Mouse (Mus musculus): ENCODE measurements around the gene Phgr1. TPM values are rescaled to one million over a fixed set of nuclear protein-coding genes. Genes with fewer than 3 reads are reported as not detected.
A peak's percentile ranks its signal among the peaks of the same experiment; 100 is the strongest.

The Phgr1 gene
- polyA plus RNA-seq, 1 experiment from 2014 or later = not detected

DNA sequence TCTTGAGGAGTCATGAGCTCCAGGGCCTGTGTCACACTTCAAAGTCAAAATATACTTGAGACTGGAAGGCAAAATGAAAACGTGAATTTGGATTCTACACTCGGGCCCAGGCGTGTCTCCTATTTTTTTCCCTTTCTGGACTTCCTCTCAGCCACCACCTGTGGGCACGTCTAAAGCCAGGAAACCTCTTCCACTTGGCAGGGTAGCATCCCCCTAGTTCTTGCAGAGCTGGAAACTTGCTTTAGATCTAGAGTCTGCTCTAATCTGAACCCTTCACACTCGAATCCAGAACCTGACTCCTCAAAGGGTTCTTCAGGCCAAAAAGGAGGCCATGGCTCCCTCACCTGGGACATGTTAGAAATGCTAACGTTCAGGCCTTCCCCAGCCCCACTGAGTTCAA lies 17.2 kb upstream of the Phgr1 start:
- Histone ChIP-seq H3K36me3 (no peaks in the 10 kb centered on the region), H3K4me3 (no peak overlapping the region), H3K27ac (no peak overlapping the region), H3K9me3 (replicated peaks) (no peaks in the 10 kb centered on the region), H3K4me1 (peaks cover 21% of the 10 kb centered on the region), H3K27me3 (ENCODE audit: low read depth, poor library complexity, severe bottlenecking) (peaks cover 38% of the 10 kb centered on the region)
- WGBS = 86% methylated on average over 6 of the region's 6 CpGs
- no peak for DNase-seq (ENCODE audit: low spot score)

DNA sequence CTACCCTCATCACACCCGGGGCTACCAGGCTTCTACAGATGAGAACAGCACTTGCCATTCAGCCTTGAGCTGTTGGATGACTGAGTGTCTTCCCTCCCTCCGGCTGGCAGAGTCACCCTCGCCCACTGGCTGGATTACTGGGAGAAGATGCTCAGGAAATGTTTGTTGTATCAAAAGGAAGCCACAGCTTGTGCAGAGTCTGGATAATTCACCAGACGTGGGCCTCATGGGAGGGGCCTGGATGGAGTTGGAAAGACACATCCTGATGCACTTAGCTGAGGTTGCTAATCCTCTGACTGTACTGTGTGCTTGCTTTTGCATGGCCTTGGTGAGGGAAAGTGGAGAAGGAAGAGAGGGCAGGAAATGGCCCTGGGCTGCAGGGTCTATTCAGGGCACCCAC lies 16.5 kb upstream of the Phgr1 start:
- H3K9me3 ChIP-seq (replicated peaks) = no peaks in the 10 kb centered on the region
- H3K4me1 ChIP-seq = peaks cover 19% of the 10 kb centered on the region
- no peak overlapping the region for H3K27ac ChIP-seq
- 81% methylated on average over 4 of the region's 4 CpGs for WGBS
- H3K4me3 ChIP-seq = no peak overlapping the region
- DNase-seq (ENCODE audit: low spot score) = no peak
- peaks cover 45% of the 10 kb centered on the region for H3K27me3 ChIP-seq (ENCODE audit: low read depth, poor library complexity, severe bottlenecking)
- no peaks in the 10 kb centered on the region for H3K36me3 ChIP-seq

DNA sequence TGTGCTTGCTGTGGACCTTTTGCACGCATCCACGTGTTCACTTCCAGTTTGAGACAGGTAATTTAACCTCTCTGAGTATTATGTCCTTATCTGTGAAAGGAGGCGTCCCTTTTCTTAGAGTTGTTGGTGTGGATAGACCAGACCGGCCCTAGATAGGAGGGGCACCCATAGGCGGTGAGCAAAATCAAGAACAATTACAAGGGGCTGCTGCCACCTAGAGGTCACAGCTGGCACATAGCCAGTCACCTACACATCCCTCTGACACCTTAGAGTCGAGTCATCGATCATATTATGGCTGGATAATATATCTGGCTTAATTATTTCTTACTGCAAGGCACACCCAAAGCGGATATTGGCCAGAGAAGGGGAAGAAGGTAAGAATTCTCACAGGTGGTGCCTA lies 12.7 kb upstream of the Phgr1 start:
- WGBS = 11% methylated on average over 8 of the region's 8 CpGs
- Histone ChIP-seq H3K36me3 (0 out of 2 replicates have a peak, but pooled peaks cover 4% of the 10 kb centered on the region), H3K27me3 (ENCODE audit: low read depth, poor library complexity, severe bottlenecking) (peaks cover 79% of the 10 kb centered on the region), H3K4me1 (peaks cover 34% of the 10 kb centered on the region), H3K9me3 (replicated peaks) (no peaks in the 10 kb centered on the region), H3K4me3 (no peak overlapping the region), H3K27ac (no peak overlapping the region)
- DNase-seq (ENCODE audit: low spot score) = peak; percentile 73

DNA sequence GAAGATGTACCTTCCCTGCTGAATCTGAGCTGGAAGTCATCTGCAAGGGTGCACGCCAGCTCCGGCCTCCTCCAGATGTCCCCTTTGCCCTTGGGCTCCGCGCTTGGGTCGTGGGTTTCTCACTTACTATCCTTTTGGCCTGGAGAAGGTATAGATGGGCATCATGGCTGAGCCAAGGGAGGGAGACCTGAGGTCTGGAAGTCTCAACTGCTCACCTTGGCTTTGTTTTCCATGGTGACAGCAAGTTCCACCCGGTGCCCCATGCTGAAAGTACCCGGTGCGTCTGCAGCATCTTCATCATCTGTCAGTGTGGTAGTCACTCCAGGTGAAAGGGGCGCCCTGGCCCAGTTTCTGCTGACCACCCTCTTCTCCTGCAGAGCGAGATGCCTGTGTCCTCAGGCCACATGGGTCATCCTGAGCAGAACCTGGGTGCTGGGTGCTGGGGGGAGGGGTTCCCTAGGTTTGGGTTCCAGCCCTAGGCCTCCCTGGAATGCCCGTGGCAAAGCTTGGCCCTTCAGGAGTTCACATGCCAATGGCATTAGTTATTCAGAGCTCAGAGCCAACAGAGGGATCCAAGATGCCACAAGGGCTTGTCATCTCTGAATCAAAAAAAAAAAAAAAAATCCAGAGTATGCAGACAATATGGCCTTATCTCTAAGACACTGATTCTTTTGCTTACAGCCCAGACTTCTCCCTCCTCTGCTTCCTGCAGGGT lies 12.1 kb upstream of the Phgr1 start:
- 80% methylated on average over 11 of the region's 11 CpGs for WGBS
- Histone ChIP-seq H3K27me3 (ENCODE audit: low read depth, poor library complexity, severe bottlenecking) (peaks cover 79% of the 10 kb centered on the region), H3K4me3 (no peak overlapping the region), H3K9me3 (replicated peaks) (no peaks in the 10 kb centered on the region), H3K4me1 (peaks cover 34% of the 10 kb centered on the region), H3K27ac (no peak overlapping the region), H3K36me3 (0 out of 2 replicates have a peak, but pooled peaks cover 4% of the 10 kb centered on the region)
- no peak for DNase-seq (ENCODE audit: low spot score)

DNA sequence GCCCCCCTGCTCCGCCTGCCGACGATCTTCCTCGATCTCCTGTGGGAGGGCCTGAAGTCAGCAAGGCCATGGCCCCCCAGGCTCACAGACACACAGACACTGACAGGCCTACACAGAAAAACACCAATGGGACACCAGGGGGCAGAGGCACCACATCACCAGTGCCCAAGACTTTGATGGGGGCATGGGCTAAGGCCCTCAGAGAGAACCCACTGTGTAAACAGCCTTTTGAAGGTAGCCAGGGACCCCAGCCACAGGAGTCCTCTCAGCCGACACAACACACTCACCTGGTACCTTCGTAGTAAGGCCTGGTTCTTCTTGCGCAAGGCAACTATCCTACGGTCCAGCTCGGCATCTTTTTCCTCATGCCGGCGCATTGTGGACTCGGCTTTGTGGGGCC lies 11.2 kb upstream of the Phgr1 start:
- DNase-seq (ENCODE audit: low spot score) = no peak
- 85% methylated on average over 12 of the region's 12 CpGs for WGBS
- Histone ChIP-seq H3K4me3 (no peak overlapping the region), H3K27ac (0 out of 2 replicates have a peak overlapping the region, but pooled peaks have one; percentile 64), H3K36me3 (0 out of 2 replicates have a peak, but pooled peaks cover 4% of the 10 kb centered on the region), H3K27me3 (ENCODE audit: low read depth, poor library complexity, severe bottlenecking) (peaks cover 79% of the 10 kb centered on the region), H3K9me3 (replicated peaks) (no peaks in the 10 kb centered on the region), H3K4me1 (peaks cover 34% of the 10 kb centered on the region)

DNA sequence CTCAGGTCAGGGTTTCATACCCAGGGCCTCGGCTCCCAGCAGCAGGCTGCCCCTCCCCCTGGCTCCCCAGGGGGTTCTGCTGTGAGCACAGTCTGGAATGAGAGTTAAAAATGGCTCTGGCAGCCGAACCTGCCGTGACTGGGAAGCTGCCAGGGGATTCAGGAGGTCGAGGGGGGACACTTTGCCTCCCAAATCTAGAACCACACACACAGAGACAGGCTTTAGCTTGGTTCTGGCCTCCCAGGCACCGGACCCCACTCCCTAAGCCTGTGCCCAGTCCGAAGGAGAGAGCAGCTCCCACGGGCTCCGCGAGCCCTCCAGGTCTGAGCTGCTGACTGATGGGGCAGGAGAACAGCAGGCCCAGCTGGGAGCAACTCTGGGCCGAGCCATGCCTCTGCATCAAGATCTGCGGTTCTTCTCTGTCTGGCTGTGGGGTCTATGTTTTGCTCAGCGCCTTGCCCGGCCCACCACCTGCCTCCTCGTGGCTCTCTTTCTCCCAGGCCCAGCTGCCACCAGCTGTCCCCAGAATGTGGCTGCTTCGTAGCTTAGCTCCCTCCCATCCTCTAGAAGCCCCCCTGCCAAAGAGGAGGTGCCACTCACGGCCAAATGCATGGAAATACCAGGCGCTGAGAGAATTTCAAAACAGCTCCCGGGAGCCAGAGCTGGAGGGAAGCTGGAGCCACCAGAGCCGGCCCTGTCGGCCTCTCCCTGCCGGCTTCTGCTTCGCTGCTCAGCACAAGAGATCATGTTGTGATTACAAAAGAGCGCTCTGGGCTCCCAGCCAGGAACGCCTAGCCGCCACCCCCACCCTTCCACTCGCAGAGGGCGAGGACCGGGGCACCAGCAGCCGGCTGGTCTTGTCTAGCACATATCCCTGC lies 10.4 kb upstream of the Phgr1 start, which contains the start of gene Ccdc9b:
Ccdc9b (minus strand) TSS at position 756 of the 878 bp plus-strand sequence.
- peaks cover 32% of the 10 kb centered on the region for H3K4me1 ChIP-seq
- H3K4me3 ChIP-seq = peak within 1 kb of the TSS; percentile 33
- H3K27me3 ChIP-seq (ENCODE audit: low read depth, poor library complexity, severe bottlenecking) = peaks cover 73% of the 10 kb centered on the region

DNA sequence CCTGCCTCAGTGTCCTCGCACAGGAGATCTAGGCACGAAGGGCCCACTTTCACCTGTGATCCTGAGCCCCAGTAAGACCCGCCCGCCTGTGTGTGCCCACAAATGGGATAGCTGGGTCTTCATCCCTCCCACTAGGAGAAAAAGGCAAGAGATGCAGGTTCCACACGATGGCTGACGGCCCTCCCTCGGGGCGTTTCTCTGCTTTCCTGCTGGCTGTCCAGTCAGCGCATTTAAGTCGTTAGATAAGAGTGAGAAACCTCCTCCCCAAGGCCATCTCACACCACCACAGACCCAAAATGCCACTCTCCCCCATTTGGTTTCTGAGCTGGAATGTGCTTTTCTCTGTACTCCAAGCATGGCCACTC lies 9.8 kb upstream of the Phgr1 start:
- 13% methylated on average over 10 of the region's 10 CpGs for WGBS
- DNase-seq (ENCODE audit: low spot score) = no peak
- Histone ChIP-seq H3K4me3 (peak overlapping the region; percentile 33), H3K27ac (peak overlapping the region; percentile 64), H3K27me3 (ENCODE audit: low read depth, poor library complexity, severe bottlenecking) (peaks cover 67% of the 10 kb centered on the region), H3K9me3 (replicated peaks) (no peaks in the 10 kb centered on the region), H3K4me1 (peaks cover 31% of the 10 kb centered on the region), H3K36me3 (0 out of 2 replicates have a peak, but pooled peaks cover 4% of the 10 kb centered on the region)

More for the DNA sequence above, 10.4 kb upstream of the Phgr1 start, which contains the start of gene Ccdc9b:
- H3K9me3 ChIP-seq (replicated peaks) = no peaks in the 10 kb centered on the region
- peak within 1 kb of the TSS; percentile 64 for H3K27ac ChIP-seq
- WGBS = 10% methylated on average over 29 of the region's 29 CpGs
- 0 out of 2 replicates have a peak, but pooled peaks cover 4% of the 10 kb centered on the region for H3K36me3 ChIP-seq
- peak; percentile 51 for DNase-seq (ENCODE audit: low spot score)

DNA sequence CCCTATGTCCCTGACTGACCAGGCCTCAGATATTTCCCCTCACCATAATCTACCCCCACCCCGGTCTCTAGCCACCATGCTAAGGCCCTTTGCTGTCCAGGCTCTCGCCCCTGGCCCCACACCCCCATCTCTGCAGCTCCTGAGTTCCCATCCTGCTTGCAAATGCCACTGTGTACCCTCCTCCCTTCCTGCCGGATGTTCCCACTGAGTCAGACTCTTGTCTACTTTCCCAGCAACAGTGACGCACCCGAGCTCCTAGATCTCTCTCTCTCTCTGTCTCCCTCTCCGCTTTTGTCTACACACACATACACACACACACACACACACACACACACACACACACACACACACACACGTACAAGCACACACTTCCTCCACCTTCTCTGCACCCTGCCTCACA lies 9.1 kb upstream of the Phgr1 start:
- Histone ChIP-seq H3K36me3 (0 out of 2 replicates have a peak, but pooled peaks cover 4% of the 10 kb centered on the region), H3K4me3 (no peak overlapping the region), H3K4me1 (peaks cover 27% of the 10 kb centered on the region), H3K27ac (no peak overlapping the region), H3K9me3 (replicated peaks) (no peaks in the 10 kb centered on the region), H3K27me3 (ENCODE audit: low read depth, poor library complexity, severe bottlenecking) (peaks cover 60% of the 10 kb centered on the region)
- 63% methylated on average over 7 of the region's 7 CpGs for WGBS
- no peak for DNase-seq (ENCODE audit: low spot score)

DNA sequence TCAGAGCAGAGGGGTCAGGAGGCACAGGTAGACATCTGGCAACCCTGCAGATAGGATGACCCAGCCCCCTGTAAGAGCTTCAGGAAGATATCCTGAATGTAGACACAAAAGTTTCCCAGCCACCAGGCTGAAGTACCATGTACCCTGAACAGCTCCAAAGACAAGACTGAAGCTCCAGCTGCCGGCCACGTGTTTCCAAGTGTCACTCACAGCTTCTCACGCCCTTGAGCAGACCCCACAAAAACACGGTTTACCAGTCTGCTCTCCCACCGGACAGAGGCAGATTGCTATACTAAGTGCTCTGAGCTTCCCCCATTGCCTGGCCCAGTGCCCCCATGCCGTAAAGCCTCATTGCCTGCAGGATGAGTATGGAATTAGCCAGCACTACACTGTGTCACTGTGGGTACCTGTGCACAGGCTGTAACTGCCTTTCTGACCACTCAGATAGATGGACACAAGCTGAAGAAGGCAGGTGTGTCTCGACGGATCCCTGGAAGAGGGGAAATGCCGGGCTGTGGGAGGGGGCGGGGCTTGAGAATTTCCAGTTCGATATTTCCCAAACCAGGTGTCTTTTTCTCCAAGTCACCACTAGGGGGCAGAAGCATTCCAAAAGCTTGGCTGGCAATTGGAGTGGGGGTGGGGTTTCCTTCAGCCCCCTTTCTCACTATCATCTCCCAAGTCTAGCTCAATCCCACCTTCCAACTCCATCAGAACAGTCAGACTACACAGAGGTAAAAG lies 8.3 kb upstream of the Phgr1 start:
- H3K9me3 ChIP-seq (replicated peaks) = no peaks in the 10 kb centered on the region
- H3K27ac ChIP-seq = no peak overlapping the region
- DNase-seq (ENCODE audit: low spot score) = peak; percentile 60
- H3K27me3 ChIP-seq (ENCODE audit: low read depth, poor library complexity, severe bottlenecking) = peaks cover 52% of the 10 kb centered on the region
- no peak overlapping the region for H3K4me3 ChIP-seq
- H3K36me3 ChIP-seq = 0 out of 2 replicates have a peak, but pooled peaks cover 4% of the 10 kb centered on the region
- H3K4me1 ChIP-seq = peaks cover 27% of the 10 kb centered on the region
- WGBS = 26% methylated on average over 11 of the region's 11 CpGs

DNA sequence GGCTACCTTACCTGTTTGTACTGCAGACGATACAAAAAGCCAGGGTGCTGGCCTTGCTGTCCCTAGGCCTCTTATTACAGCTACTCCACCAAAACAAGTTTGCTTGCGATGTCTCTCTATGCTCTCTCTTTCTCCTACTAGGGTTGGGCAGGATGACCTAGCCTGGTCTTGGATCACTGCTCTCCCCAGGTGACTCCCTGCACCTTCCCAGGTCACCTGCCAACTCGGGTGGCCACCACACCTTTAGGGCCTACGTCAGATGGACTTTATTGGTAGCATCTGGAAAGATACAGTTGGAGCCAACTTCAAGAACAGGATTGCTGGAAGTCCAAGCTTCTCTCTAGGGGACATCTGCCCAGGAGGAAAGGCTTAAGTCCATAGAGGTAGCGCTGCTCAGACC lies 7.7 kb upstream of the Phgr1 start:
- DNase-seq (ENCODE audit: low spot score) = no peak
- 88% methylated on average over 5 of the region's 5 CpGs for WGBS
- H3K9me3 ChIP-seq (replicated peaks) = no peaks in the 10 kb centered on the region
- H3K4me3 ChIP-seq = no peak overlapping the region
- 0 out of 2 replicates have a peak, but pooled peaks cover 4% of the 10 kb centered on the region for H3K36me3 ChIP-seq
- peaks cover 47% of the 10 kb centered on the region for H3K27me3 ChIP-seq (ENCODE audit: low read depth, poor library complexity, severe bottlenecking)
- no peak overlapping the region for H3K27ac ChIP-seq
- peaks cover 24% of the 10 kb centered on the region for H3K4me1 ChIP-seq

DNA sequence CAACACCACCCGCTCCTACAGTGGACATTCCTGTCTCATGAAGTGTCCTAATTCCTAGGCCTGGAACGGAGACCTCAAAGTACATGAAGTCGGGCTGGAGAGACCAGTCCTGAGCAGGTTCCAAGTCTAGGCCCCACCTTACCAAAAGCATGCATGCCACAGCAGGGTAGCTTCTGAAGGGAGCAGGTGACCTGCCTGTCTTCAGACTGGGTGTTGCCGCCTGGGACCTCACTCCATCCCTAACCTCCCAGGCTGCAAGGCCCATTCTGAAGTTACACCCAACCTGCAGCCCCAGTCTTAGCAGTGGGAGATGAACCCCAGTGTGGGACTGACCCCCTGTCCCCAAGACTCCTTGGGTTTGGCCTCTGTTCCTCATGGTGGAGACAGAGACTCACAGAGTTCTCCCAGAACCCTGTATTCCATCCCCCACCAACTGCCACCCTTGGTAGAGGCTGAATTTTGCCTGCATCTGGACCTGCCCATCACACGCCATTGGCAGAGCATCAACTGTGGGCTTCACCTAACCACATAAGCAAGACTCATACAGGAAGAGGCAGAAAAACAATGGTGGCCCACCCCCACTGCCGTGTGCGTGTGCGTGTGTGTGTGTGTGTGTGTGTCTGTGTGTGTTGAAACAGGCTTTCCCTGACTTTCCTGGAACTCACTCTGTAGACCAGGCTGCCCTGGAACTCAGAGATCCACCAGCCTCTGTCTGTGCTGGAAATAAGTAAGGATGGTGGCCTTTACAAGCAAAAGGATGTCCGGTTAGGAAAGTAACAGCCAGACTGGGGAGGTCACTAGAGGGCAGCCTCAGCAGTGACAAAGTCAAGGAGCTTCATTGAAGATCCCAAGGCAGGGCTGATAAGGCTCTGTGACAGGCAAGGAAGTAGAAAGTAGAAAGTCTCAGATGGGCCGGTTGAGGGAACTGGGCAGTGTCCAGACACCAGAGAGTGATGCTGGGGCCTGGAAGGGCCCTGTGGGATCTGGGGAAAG lies 6.2 kb upstream of the Phgr1 start:
- Histone ChIP-seq H3K36me3 (0 out of 2 replicates have a peak, but pooled peaks cover 4% of the 10 kb centered on the region), H3K27me3 (ENCODE audit: low read depth, poor library complexity, severe bottlenecking) (peaks cover 32% of the 10 kb centered on the region), H3K27ac (no peak overlapping the region), H3K9me3 (replicated peaks) (no peaks in the 10 kb centered on the region), H3K4me3 (no peak overlapping the region), H3K4me1 (peaks cover 21% of the 10 kb centered on the region)
- 73% methylated on average over 10 of the region's 10 CpGs for WGBS
- DNase-seq (ENCODE audit: low spot score) = no peak
